Mouse (Mus musculus) layer of hippocampus, adult 9-10 months (tissue): ENCODE measurements around the gene Cxcl15.

ENCODE experiments used
- DNase-seq: peaks from one replicate; pipeline ENCODE4 v3.0.0; 2022; ENCODE audit warnings: low spot score

Cxcl15 gene

GRCm38 (mm10) chr5:90794195-90794625 lies at the start of gene Cxcl15:
Gene Cxcl15 (plus strand): TSS chr5:90794534.
- no peak for DNase-seq

GRCm38 (mm10) chr5:90753934-90754333 lies 40.4 kb upstream of the Cxcl15 start:
- DNase-seq: no peak

GRCm38 (mm10) chr5:90758020-90758605 lies 36.2 kb upstream of the Cxcl15 start:
- DNase-seq: no peak

- no peak for DNase-seq
Observed at GRCm38 (mm10) chr5:90759077-90760065, 35.0 kb upstream of the Cxcl15 start, which contains the start of gene Cxcl5. Gene Cxcl5 (plus strand): TSS chr5:90759360.

- no peak for DNase-seq
Observed at GRCm38 (mm10) chr5:90760303-90760702, 34.0 kb upstream of the Cxcl15 start.

- no peak for DNase-seq
Observed at GRCm38 (mm10) chr5:90760844-90761243, 33.5 kb upstream of the Cxcl15 start.

GRCm38 (mm10) chr5:90761834-90762233 lies 32.5 kb upstream of the Cxcl15 start:
- no peak for DNase-seq

- DNase-seq: no peak
Observed at GRCm38 (mm10) chr5:90763912-90764665, 30.2 kb upstream of the Cxcl15 start.

- DNase-seq: no peak
Observed at GRCm38 (mm10) chr5:90765821-90766606, 28.3 kb upstream of the Cxcl15 start.

GRCm38 (mm10) chr5:90768218-90768617 lies 26.1 kb upstream of the Cxcl15 start, which contains the start of gene Ppbp:
Gene Ppbp (plus strand): TSS chr5:90768518.
- DNase-seq: no peak

- DNase-seq: no peak
Observed at GRCm38 (mm10) chr5:90771369-90771768, 23.0 kb upstream of the Cxcl15 start.

- no peak for DNase-seq
Observed at GRCm38 (mm10) chr5:90771880-90772653, 22.3 kb upstream of the Cxcl15 start, which contains the start of gene Pf4. Gene Pf4 (plus strand): TSS chr5:90772435.

- no peak for DNase-seq
Observed at GRCm38 (mm10) chr5:90775562-90775961, 18.8 kb upstream of the Cxcl15 start.

- no peak for DNase-seq
Observed at GRCm38 (mm10) chr5:90777621-90778020, 16.7 kb upstream of the Cxcl15 start.

GRCm38 (mm10) chr5:90778856-90779255 lies 15.5 kb upstream of the Cxcl15 start:
- no peak for DNase-seq

- DNase-seq: no peak
Observed at GRCm38 (mm10) chr5:90783697-90784096, 10.6 kb upstream of the Cxcl15 start.

- no peak for DNase-seq
Observed at GRCm38 (mm10) chr5:90785659-90786588, 8.4 kb upstream of the Cxcl15 start, which contains the start of gene Cxcl3. Gene Cxcl3 (plus strand): TSS chr5:90786103.

GRCm38 (mm10) chr5:90788114-90788513 lies 6.2 kb upstream of the Cxcl15 start:
- no peak for DNase-seq

- no peak for DNase-seq
Observed at GRCm38 (mm10) chr5:90789306-90790073, 4.8 kb upstream of the Cxcl15 start.
